Mouse (Mus musculus) embryo, embryonic 10.5 days (tissue): Measurements from ENCODE around the gene Arrdc3.

ENCODE experiments used
- DNase-seq: peaks from one replicate; pipeline ENCODE4 v3.0.0-alpha.2; 2015; ENCODE audit warnings: low spot score

The Arrdc3 gene

GRCm38 (mm10) chr13:80920939-80921338 lies 37.8 kb downstream of the Arrdc3 start:
- DNase-seq: no peak

- no peak for DNase-seq
Measured at GRCm38 (mm10) chr13:80921593-80922327, 38.6 kb downstream of the Arrdc3 start.

GRCm38 (mm10) chr13:80928187-80928586 lies 45.0 kb downstream of the Arrdc3 start:
- DNase-seq: peak; percentile 7

- no peak for DNase-seq
Measured at GRCm38 (mm10) chr13:80930030-80930429, 46.8 kb downstream of the Arrdc3 start.

GRCm38 (mm10) chr13:80932816-80933402 lies 49.7 kb downstream of the Arrdc3 start:
- DNase-seq: no peak

- DNase-seq: no peak
Measured at GRCm38 (mm10) chr13:80936426-80936825, 53.2 kb downstream of the Arrdc3 start.

GRCm38 (mm10) chr13:80939228-80939627 lies 56.0 kb downstream of the Arrdc3 start:
- DNase-seq: no peak

- DNase-seq: no peak
Measured at GRCm38 (mm10) chr13:80939866-80940265, 56.7 kb downstream of the Arrdc3 start.

- DNase-seq: no peak
Measured at GRCm38 (mm10) chr13:80940421-80940820, 57.2 kb downstream of the Arrdc3 start.

GRCm38 (mm10) chr13:80940860-80941630 lies 57.9 kb downstream of the Arrdc3 start:
- peak; percentile 53 for DNase-seq

GRCm38 (mm10) chr13:80944532-80944931 lies 61.3 kb downstream of the Arrdc3 start:
- no peak for DNase-seq
